Mouse (Mus musculus) right cerebral cortex, postnatal 25 days (tissue): ENCODE measurements around the gene Nectin1.

Source experiments
- DNase-seq: peaks from one replicate; pipeline ENCODE4 v3.0.0; 2022

The Nectin1 gene

DNA sequence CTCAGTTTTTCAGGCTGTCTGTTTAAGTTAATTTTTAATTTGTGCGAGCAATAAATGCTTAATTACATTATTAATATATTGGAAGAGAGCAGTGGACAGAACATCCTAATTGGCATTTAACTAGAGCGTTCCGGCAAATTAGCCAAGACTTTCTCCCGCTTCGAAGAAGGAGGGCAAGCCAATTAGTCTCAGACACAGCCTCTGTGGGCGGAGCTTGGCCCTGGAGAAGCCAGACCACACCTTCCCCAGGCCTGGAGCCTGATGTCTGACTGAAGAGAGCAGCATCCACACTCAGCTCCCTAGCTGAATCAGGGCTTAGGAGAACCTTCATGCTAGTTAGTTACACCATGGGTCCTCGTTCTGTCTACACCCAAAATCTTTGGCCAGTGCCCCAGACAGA is 64.8 kb downstream of the Nectin1 start:
- no peak for DNase-seq

DNA sequence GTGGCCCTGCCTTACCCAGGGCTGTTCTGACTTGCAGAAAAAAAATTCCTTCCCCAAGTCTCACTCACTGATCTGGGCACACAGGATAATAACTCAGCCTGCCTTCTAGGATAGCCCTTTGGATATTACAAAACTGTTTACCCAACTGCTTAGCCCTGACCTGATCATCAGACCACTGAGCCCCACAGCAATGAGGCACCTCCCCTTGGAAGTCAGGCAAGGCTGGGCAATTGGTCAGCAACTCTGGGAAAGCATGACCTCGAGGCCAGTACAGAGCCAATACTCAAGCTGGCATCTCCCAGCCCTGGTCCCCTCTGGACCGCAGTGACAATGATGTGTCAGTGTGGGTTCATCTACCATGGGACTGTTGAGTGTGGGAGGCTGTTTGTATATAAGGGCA is 69.4 kb downstream of the Nectin1 start:
- no peak for DNase-seq

DNA sequence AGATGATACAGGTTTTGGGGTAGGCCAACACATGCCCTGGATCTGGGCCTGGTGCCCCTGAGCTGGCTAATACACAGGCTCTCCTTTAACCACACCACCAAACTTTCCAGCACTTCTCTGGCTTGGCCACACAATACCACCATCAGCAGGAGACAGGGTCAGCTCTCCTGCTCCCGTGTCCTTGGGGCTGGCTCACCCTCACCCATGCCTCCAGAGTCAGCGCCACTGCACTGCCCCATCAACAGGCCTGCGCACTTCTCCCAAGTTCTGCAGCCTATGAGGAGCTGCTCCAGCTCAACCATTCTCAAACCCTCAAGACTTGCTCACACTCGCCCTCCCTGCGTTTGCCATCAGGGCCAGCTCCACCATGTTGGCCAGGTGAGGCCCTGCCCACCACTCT is 78.4 kb downstream of the Nectin1 start:
- DNase-seq, result no peak

DNA sequence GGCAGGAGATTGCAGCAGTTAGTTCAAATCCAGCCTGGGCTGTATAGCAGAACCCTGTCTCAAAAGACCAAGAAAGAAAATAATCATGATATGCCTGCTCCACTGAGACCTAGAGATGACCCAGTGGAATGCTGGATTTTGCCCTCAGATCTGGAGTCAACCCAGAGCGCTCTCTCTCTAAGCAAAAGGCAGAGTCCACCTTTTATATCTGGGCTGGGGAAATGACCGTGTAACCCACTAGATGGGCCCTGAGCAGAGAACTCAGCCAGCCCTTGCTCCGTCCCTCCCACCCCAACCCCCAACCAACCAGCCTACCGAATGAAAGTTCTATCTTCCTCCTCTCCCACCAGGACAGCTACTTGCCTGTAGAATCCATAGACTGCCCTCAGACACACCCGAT is 81.4 kb downstream of the Nectin1 start:
- DNase-seq, result no peak

- no peak for DNase-seq
Measured at GRCm38 (mm10) chr9:43826558-43827253, 82.9 kb downstream of the Nectin1 start.

DNA sequence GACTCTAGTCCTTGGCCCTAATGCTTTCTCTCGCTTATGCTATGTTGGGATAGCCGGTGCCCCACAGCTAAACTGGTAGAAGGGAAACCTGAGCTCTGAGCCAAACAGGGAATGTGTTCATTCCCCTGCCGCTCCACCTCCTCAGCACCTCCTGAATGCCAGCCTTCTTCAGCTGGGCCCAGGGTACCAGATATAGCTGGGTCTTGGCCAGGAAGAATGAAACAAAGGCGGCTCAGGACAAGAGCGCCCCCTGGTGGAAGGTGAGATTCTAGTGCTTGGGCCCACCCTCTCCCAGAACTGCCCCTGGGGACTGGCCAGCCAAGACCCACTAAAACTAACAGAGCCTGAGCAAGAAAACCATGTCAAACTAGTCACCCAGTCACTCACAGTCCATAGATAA is 83.8 kb downstream of the Nectin1 start:
- peak; percentile 39 for DNase-seq

DNA sequence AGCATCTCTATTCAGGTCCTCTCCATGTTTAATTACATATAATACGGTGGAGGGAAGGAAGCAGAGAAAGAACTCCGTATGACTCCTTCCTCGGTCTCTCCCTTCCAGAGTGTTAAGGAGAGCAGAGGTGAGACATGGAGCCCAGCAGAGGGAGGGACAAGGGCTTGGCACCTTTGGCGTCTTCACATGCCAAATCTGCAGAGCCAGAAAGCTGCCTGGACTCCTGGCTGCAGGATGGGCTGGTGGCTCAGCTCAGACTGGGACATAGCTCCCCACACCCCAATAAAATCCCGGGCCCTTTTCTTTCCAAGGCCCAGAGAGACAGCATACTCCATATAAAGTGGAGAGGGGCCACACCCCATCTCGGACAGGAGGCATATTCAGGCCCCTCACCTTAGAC is 85.2 kb downstream of the Nectin1 start:
- no peak for DNase-seq

DNA sequence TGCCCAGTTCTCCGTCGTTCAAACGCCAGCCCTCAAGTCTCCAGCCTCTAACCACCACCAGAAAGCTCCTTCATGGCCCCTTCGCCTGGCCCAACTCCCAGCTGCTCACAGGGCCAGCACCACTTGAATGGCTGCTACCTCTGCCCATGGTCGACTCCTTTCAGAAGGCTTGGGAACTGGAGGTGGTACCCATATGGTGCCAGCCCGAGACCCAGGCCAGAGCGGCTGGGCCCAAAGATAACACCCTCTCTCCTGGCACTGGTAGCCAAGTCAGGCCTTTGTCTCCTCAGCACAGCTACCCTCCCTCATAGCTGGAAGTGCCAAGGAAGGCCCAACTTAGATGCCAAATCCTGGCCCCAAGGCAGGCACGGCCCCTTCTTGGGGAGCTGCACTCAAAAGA is 89.4 kb downstream of the Nectin1 start:
- no peak for DNase-seq

- DNase-seq, result no peak
Measured at GRCm38 (mm10) chr9:43834283-43834682, 90.5 kb downstream of the Nectin1 start.

DNA sequence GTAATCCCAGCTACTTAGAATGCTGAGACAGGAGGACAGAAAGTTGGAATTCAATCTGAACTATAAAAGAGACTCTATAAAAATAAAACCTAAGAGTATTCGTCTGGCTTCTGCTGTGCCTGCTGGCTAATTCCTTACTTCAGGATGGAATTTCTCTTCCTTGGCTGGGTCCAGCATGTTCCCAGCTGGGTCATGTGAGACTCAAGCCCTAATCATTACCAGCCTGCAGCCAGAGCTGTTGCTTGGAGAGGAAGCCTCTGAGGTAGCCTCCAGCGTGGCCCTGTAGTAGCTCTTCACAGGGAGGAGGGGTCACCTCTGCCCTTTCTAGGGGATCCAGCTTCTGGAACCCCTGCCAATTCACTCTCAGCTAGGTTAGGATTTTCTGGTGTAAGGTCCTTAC is 94.8 kb downstream of the Nectin1 start:
- DNase-seq, result no peak

- DNase-seq, result no peak
Measured at GRCm38 (mm10) chr9:43842921-43843577, 99.3 kb downstream of the Nectin1 start.

- DNase-seq, result no peak
Measured at GRCm38 (mm10) chr9:43843711-43844127, 99.9 kb downstream of the Nectin1 start.

DNA sequence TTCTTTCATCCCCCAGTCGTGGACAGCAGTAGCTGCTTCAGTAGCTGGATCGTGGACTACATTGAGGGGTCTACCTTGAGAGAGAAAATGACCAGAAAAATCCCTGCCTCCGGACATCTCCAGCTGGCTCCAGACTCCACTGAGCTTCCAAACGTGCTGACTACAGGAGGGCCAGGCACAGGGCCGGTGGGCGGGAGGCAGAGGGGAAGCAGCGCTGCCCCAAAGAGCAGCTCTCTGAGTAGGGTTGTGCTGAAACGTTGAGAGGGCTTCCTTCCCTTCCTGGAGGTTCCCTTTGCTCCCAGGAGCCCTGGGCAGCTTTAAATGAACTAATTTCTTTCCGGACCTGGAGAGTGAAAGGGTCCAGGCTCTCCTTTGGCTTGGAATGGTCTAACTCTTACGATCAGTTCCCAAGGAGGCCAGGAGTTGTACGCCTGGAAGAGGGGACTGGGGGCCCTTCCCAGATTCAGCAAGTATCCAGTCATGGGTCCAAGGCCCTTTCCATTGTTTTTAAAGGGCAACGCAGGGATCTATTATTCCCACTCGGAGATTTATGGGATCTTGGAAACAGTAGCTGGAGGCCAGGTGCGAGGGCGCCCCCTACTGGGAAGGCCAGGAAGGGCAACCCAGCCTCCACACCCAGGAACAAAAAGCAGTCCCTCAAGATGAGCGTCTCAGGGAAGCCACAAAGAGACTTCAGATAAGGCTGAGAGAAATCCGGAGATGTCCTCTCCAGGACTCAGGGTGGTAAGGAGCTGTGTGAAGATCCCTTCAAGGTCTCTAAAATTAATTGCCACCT is 102.1 kb downstream of the Nectin1 start:
- peak; percentile 47 for DNase-seq

GRCm38 (mm10) chr9:43847861-43848260 is 104.1 kb downstream of the Nectin1 start:
- peak; percentile 70 for DNase-seq

DNA sequence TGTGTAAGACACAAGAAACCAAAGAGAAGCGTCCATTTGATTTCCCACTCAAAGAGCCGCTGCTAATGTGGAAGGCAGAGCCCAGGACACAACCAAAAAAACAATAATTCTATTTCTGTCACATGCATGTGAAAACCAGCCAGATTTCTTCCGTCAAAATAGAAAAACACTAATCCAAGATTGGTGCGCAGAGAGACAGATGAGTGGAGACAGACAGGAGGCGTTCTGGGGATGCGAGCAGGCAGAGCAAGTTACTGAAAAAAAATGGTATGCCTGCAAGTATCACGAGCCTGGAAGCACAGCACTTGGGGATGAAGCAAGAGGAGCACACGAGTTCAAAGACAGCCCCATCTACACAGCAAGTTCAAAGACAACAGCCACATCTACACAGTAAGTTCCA is 106.5 kb downstream of the Nectin1 start:
- DNase-seq, result no peak

DNA sequence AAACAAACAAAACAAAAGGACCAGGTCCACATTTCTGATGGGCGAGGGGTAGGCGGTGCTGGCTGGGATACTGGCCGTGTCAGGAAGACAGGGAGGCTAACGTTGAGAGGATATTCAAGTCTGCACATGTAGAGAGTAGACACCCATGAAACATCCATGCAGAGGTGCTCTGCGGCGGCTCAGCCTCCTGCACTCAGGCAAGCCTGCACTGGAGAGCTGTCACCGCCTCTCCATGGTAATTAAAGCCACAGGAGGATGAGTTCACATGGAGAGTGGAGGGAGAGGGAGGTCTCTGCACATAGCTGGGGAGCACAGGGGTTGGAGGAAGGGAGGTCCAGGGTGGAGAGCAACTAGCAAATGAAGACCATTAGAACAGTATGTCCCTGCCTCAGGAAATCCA is 107.4 kb downstream of the Nectin1 start:
- no peak for DNase-seq

DNA sequence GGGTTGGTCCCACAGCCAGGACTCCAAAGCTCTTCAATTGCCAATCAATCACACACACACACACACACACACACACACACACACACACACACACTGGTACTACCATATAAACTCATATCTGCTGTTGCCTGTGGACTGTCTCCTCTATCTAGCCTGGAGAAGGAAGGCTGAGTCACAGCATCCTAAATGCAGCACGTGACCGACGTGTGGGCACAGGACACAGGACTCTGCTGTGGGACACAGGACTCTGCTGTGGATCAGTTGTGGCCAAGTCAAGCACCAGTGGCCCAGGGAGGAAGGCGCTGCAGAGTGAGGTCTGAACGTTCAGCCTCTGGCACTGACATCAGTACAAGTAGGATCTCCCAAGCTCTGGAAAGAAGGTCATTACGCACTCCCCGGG is 112.1 kb downstream of the Nectin1 start:
- no peak for DNase-seq
